Mouse (Mus musculus) MEL (cell line): ENCODE measurements around the gene Kcnh1.

ENCODE experiments used
- JUND ChIP-seq: IDR thresholded peaks from 2 replicates; pipeline ENCODE4 v1.6.1; 2011; ENCODE audit warnings: low read depth, mild to moderate bottlenecking, improper control_type of control experiment, low read length
- KAT2A ChIP-seq: conservative IDR thresholded peaks from 2 replicates; pipeline ENCODE4 v1.6.1; 2012; ENCODE audit warnings: low read depth, low read length, improper control_type of control experiment, inconsistent platforms
- NRF1 ChIP-seq: IDR thresholded peaks from 2 replicates; pipeline ENCODE4 v1.6.1; 2014; ENCODE audit warnings: low read depth, mild to moderate bottlenecking, inconsistent platforms, low read length, improper control_type of control experiment, moderate library complexity; ENCODE audit not compliant: poor library complexity, insufficient read depth, severe bottlenecking
- POLR2A ChIP-seq, 2 experiments: IDR thresholded peaks; 2 replicates each; pipeline ENCODE4 v1.6.1; 2011 to 2012; ENCODE audit warnings: low read length in 2 of 2, mild to moderate bottlenecking in 2 of 2, control low read depth in 1 of 2, improper control_type of control experiment in 1 of 2, low read depth in 1 of 2, moderate library complexity in 1 of 2; ENCODE audit not compliant: control insufficient read depth in 1 of 2, insufficient read depth in 1 of 2, poor library complexity in 1 of 2
- RCOR1 ChIP-seq: IDR thresholded peaks from 2 replicates; pipeline ENCODE4 v1.6.1; 2012; ENCODE audit warnings: low read depth, mild to moderate bottlenecking, inconsistent platforms, low read length, improper control_type of control experiment
- SIN3A ChIP-seq: IDR thresholded peaks from 2 replicates; pipeline ENCODE4 v1.6.1; 2012; ENCODE audit warnings: low read length, improper control_type of control experiment, inconsistent platforms
- TAL1 ChIP-seq: IDR thresholded peaks from 2 replicates; pipeline ENCODE4 v1.6.1; 2012; ENCODE audit warnings: mild to moderate bottlenecking, inconsistent platforms, low read length, moderate library complexity, mixed read lengths
- ZMIZ1 ChIP-seq: IDR thresholded peaks from 2 replicates; pipeline ENCODE4 v1.6.1; 2012; ENCODE audit warnings: low read depth, mild to moderate bottlenecking, inconsistent platforms, low read length, improper control_type of control experiment, moderate library complexity

GRCm38 (mm10) chr1:192544091-192544490, 353.5 kb downstream of the Kcnh1 start:
- TF ChIP-seq ZMIZ1 (no peak), POLR2A (IDR thresholded peaks at IDR 0.05; ENCODE audit: control insufficient read depth in 1 of 2, insufficient read depth in 1 of 2, low read depth in 1 of 2, low read length in 2 of 2, poor library complexity in 1 of 2) (no peak), TAL1 (no peak), RCOR1 (no peak), JUND (no peak), NRF1 (no peak), SIN3A (no peak), KAT2A (no peak)
